Mouse (Mus musculus) left cerebral cortex, adult 9 months (tissue): ENCODE results near the gene Ncoa3.

Experiments
- DNase-seq, 2 experiments: peaks; one replicate each; pipeline ENCODE4 v3.0.0; 2022; ENCODE audit warnings: low spot score in 2 of 2

The Ncoa3 gene

GRCm38 (mm10) chr2:166074322-166074721 lies 81.9 kb downstream of the Ncoa3 start:
- no peak for DNase-seq

GRCm38 (mm10) chr2:166077371-166077770 lies 84.9 kb downstream of the Ncoa3 start:
- DNase-seq = no peak

DNA sequence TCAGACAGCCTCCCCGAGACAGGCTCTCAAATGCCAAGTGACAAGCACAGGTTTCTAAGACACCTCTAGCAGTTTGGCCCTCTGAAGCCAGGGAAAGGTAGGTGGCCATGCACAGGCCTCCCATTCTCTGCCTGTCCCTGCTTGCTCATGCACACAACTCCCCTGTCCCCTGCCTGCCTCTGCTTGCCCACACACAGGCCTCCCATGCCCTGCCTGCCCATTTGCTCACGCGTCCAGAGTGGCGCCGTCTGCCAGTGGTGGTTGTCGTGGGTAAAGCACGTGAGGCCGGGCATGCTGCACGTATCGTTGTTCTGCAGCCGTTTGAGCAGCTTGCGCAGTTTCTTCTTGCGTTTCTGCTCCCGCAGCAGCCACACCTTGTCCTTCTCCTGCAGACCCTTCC lies 86.8 kb downstream of the Ncoa3 start:
- no peak for DNase-seq

DNA sequence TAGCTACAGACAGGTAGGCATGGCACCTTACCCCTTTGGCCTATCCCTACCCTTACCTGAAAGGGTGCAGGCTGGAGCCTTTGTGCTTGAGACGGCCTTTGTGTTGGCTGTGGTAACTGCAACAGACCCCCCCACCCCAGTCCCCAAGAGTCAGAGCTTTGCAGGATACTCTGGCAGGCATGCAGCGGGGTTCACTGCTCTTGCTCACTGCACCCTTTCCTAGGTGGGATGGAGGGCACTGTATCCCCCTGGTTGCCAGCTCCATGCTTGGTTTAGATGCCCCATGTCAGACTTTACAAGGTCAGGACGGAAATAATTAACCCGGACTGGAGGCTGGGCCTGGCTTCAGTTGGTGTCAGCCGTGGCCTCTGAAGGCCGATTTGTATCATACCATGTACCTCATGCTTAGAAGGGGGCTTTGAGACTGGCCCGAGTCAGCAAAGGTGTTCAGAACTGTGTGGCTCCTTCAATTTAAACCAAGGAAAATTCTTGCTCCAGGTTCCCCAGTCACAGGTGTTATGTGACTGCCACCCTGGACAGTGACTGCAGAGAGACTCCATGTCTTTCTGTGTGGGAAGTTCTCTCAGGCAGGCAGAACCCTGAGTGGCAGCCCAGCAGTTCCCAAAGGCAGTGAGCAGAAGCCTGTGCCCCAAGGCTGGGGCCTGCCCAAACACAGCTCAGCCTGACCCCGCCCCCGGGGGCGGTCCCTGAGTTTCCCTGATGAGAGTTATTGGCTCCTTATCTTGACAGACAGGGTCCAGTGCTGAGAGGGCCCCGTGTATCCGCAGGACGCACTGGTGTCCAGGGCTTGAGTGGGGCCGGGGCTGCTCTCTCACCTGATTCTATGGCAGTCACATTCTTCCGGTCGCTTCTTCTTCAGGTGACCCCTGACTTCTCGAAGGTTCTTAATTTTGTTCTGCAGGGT lies 87.8 kb downstream of the Ncoa3 start:
- no peak for DNase-seq

GRCm38 (mm10) chr2:166080967-166081750 lies 88.7 kb downstream of the Ncoa3 start:
- DNase-seq = no peak

DNA sequence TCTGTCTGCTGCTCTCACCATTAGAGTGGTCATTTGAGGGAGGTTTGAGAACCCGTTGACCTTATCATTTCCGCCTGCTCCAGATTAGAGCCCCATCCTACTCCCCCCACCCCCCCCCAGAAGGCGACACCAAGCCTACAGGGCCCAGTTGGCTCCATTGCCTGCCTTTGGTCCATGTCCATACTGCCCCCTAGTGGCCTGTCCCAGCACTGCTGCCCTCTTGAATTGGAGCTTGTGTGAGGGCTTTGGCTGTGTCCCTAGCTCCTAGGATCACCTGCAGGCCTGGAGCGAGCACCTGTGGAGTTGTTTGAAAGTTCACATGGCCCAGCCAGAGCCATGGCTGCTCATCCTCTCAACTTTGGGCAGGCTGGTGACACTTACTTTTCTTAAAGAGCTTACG lies 89.8 kb downstream of the Ncoa3 start:
- DNase-seq = peak in 1 of 2 experiments; percentile 81

DNA sequence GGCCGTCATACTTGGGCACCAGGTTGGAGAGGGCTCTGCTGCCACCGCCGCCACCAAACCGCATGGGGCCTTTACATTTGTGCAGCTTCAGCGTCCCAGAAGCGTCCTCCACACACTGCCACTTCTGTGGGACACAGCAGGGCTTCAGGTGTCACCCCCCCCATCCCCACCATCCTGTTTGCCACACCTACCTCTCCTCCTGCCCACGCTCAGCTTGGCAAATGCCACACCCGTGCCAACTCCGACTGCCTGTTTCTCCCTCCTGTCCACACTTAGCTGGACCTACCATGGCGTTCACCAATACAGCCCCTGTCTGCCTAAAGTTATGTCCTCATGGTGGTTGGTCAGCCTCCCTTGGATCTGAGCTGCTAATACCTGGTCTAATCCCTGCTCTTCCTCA lies 90.2 kb downstream of the Ncoa3 start:
- no peak for DNase-seq

GRCm38 (mm10) chr2:166083542-166084031 lies 91.2 kb downstream of the Ncoa3 start:
- no peak for DNase-seq

DNA sequence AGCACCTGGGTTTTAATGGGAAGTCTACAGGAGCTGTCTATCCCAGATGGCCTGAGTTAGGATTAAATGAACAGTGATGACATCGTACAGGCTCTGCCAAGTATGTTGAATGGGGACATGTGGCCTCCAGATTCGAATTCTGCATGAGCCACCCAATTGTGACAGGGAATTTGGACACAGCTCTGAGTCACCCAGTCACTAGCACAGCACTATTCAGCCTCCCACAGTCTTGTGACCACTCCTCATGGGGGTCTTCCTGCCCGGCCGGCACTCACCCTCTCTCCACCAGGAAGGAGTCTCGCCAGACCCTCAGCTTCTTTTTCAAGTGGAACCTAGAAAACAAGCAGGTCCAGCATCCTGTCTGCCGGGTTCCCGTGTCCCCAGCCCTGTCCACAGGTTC lies 91.7 kb downstream of the Ncoa3 start:
- no peak for DNase-seq

GRCm38 (mm10) chr2:166084964-166085363 lies 92.5 kb downstream of the Ncoa3 start:
- peak in 1 of 2 experiments; percentile 70 for DNase-seq

DNA sequence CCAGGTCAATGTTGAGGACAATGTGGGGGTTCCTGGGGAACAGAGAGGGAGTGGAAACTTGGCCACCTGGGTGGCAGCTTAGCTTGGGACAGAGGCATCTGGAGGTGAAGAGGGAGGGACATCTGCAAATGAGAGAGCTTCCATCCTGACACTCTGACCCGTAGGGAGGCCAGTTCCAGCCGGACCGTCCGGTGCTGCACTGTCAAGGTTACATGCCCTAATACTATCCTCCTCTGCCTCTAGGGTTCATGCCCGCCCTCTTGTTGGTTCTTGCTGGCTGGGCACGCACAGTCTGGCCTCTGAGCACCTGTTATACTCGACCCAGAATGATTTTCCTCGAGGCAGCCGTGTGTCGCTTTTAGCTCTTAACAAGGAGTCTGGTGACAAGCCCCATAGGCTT lies 93.3 kb downstream of the Ncoa3 start:
- DNase-seq = no peak

DNA sequence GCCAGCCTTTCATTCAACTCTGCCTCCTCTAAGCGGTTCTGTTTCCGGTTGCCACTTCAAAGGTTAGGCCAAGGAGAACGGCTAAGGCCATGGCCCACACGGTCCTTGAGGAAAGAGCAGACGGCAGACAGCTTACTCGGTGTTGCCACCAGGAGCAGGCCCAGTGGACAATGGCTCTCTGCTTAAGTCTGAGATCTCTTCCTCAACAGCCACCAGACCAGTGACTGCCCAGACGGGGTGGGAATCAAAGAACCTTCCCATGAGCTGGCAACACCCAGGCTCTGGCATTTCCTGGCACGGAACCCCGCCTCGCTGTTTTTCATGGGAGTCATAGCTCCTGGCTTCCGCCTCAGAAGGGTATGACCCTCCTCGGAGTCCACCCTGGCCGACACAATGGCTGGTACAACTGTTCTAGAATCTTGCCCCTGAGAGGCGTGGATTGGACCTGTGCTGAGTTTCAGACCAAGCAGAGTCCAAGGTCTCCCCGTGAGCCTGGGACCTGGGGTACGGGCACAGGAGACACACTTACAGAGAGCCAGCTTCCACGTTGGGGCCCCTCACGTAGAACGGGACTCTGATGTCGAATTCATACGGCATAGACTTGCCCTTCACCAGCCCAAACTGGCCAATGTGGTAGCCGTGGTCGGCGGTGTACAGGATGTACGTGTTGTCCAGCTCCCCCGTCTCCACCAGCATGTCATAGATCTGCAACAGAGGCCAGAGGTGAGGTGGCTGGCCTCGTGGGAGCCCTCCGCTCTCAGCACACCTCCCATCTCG lies 94.2 kb downstream of the Ncoa3 start:
- no peak for DNase-seq

DNA sequence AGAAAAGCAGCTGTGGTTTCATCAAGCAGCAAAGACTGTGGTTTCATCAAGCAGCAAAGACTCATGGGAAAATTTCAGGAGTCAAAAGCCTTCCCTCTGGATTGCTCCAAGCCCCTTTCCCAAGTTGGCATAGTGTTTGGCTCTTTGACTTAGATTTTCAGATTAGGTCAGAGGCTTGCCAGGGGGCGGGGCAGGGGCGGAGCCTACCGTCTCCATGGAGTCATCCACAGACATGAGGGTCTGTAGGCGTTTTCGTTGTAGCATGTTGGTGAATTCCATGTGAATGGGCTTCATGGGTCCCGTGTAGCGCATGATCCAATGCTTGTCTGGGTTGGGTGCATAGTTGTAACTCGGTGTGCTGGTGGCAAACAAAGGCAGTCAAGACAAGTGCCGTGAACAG lies 96.6 kb downstream of the Ncoa3 start:
- DNase-seq = no peak

GRCm38 (mm10) chr2:166090131-166090581 lies 97.7 kb downstream of the Ncoa3 start:
- no peak for DNase-seq

DNA sequence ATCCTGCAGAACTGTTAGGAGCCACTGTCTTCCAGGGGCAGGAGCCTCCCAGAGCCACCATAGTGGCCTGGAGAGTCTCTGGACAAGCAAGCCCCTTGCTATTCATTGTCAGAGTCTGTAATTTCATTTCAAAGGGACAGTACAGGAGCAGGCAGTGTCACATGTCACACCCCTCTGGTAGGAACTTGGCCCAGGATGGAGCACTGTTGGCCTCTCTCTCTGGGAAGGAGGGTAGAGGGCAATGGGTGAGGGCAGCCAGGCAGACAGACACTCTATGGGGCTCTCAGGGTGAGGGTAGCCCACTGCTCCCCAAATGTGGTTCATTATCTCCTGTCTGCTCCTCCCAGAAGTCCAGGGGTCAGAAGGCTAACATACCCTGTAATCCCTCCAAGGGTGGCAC lies 99.2 kb downstream of the Ncoa3 start:
- DNase-seq = no peak

- DNase-seq = no peak
Measured at GRCm38 (mm10) chr2:166092412-166092811, 100.0 kb downstream of the Ncoa3 start.

DNA sequence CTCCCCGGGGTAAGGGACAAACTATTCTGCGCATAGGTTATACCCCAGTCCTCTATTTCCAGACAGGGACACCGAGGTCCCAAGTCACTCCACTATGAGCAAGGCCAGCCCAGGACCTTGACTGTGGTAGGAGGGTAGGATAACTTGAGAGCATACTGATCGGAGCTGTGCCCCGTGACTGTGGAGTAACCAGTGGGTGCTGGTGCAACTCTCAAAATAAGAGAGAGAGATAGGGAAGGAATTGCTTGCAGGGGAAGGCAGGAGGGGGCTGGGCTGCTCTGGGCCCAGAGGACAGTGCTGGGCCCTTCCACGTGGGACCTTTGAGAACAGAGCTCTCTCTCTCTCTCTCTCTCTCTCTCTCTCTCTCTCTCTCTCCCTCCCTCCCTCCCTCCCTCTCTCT lies 103.9 kb downstream of the Ncoa3 start:
- DNase-seq = no peak

DNA sequence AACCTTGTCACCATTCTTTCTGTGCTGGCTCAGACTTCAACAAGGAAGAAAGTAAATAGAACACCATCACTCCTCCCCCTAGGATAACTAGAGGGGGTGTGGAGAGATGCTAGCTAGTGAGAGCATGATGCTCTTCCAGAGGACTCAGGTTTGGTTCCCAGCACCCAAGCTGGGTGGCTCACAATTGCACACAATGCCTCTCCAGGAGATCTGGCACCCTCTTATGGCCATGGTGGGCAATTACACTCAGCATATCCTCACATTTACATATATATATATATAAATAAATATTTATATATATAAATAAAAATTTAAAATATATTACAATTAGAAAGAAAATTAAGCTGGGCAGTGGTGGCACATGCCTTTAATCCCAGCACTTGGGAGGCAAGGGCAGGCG lies 104.4 kb downstream of the Ncoa3 start:
- DNase-seq = no peak

- peak in 1 of 2 experiments; percentile 36 for DNase-seq
Measured at GRCm38 (mm10) chr2:166097443-166098291, 105.2 kb downstream of the Ncoa3 start.

GRCm38 (mm10) chr2:166098292-166098933 lies 106.0 kb downstream of the Ncoa3 start:
- DNase-seq = no peak
